Mouse (Mus musculus) ZHBTc4 (cell line): ENCODE measurements around the gene Krt26.

Experiments
- DNase-seq: peaks from one replicate; pipeline ENCODE4 v3.0.0-alpha.2; 2011; ENCODE audit warnings: low read depth, low spot score

Krt26 gene

GRCm38 (mm10) chr11:99284833-99285312 is 52.9 kb downstream of the Krt26 start, which contains the start of gene Krt24:
Krt24 (minus strand) TSS chr11:99285262.
- DNase-seq, result no peak

GRCm38 (mm10) chr11:99284011-99284410 is 53.8 kb downstream of the Krt26 start:
- no peak for DNase-seq

- DNase-seq, result no peak
Measured at GRCm38 (mm10) chr11:99283334-99283733, 54.4 kb downstream of the Krt26 start.

GRCm38 (mm10) chr11:99281116-99281515 is 56.6 kb downstream of the Krt26 start:
- DNase-seq, result no peak

- DNase-seq, result no peak
Measured at GRCm38 (mm10) chr11:99279986-99280385, 57.8 kb downstream of the Krt26 start.
